ENCODE assay signal across 8 mouse cellular contexts in the genomic region with DNA sequence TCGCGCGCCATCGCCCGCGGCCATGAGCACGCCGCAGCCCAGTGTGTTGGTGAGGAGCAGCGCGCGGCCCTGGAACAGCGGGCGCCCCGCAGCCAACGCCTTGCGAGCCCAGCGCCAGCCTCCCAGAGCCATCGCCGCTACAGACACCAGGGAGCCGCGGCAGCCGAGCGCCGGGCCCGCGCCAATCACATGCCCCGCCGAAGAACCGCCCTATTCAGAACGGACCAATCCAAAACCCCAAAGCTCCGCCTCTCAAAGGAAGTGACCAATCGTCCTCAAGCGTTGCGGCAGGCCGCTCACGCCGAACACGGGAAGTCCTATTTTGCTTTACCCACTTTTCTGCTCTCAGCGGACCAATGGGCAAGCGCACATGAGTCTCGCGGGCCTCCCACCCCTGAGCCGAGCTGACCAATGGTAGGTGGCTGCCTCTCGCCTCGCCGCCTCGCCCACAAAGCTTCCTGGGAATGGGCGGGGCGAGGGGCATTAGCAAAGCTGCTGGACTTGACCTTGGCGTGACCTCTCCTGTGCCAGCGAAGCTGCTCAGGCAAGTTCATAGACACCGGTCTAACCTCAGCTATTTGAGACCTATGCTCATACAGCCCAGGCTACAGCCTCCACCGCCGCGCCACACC. TPM values are rescaled to one million over a fixed set of nuclear protein-coding genes. Genes with fewer than 3 reads are reported as not detected.
DNase-seq lines count a peak whose midpoint lies in the region; ATAC-seq and TF ChIP-seq lines count a peak whose summit lies in the region.

Gene Mpv17l2 (minus strand): TSS at position 172 of the 632 bp plus-strand sequence.

- peak within 1 kb of the TSS; percentile 77 for H3K9ac ChIP-seq in CH12.LX (ENCODE audit: insufficient read depth, low read depth)
- H3K9ac ChIP-seq in forebrain, embryonic 11.5 days (ENCODE audit: low read length) = peak within 1 kb of the TSS; percentile 75
- H3K9ac ChIP-seq in heart, embryonic 16.5 days (ENCODE audit: low read length) = peak within 1 kb of the TSS; percentile 79
- peak within 1 kb of the TSS; percentile 88 for H3K9ac ChIP-seq in liver, embryonic 15.5 days
- peak within 1 kb of the TSS; percentile 80 for H3K9ac ChIP-seq in neural tube, embryonic 12.5 days

- H3K9me3 ChIP-seq in CH12.LX (replicated peaks; ENCODE audit: low read length) = no peaks in the 10 kb centered on the region
- no peaks in the 10 kb centered on the region for H3K9me3 ChIP-seq in forebrain, embryonic 11.5 days (ENCODE audit: control insufficient read depth, low read length)
- no peaks in the 10 kb centered on the region for H3K9me3 ChIP-seq in heart, embryonic 16.5 days (replicated peaks; ENCODE audit: control insufficient read depth, low read length)
- H3K9me3 ChIP-seq in liver, embryonic 15.5 days (replicated peaks) = no peaks in the 10 kb centered on the region
- H3K9me3 ChIP-seq in neural tube, embryonic 12.5 days = no peaks in the 10 kb centered on the region

- H3K4me1 ChIP-seq in CH12.LX (ENCODE audit: control insufficient read depth in 1 of 2, insufficient read depth in 2 of 2) = peaks cover 8 to 50% of the 10 kb centered on the region in 2 experiments
- peaks cover 6% of the 10 kb centered on the region; the same call in 1 of the 2 replicates for H3K4me1 ChIP-seq in forebrain, embryonic 11.5 days (replicated peaks; ENCODE audit: control insufficient read depth, insufficient read depth, low read length)
- H3K4me1 ChIP-seq in heart, embryonic 16.5 days (ENCODE audit: control insufficient read depth, insufficient read depth, low read length) = peaks cover 25% of the 10 kb centered on the region
- H3K4me1 ChIP-seq in liver, embryonic 15.5 days (replicated peaks) = peaks cover 77% of the 10 kb centered on the region
- H3K4me1 ChIP-seq in neural tube, embryonic 12.5 days = peaks cover 41% of the 10 kb centered on the region

- peak within 1 kb of the TSS; percentile 27; the same call in 1 of the 2 replicates for H3K27ac ChIP-seq in CH12.LX (ENCODE audit: insufficient read depth, low read depth)
- peak within 1 kb of the TSS; percentile 53; the same call in 1 of the 2 replicates for H3K27ac ChIP-seq in forebrain, embryonic 11.5 days (ENCODE audit: low read depth, low read length)
- peak within 1 kb of the TSS; percentile 87 for H3K27ac ChIP-seq in heart, embryonic 16.5 days (ENCODE audit: low read length)
- H3K27ac ChIP-seq in liver, embryonic 15.5 days (replicated peaks) = peak within 1 kb of the TSS; percentile 96
- H3K27ac ChIP-seq in neural tube, embryonic 12.5 days = peak within 1 kb of the TSS; percentile 72

- under 1% methylated on average over 55 of the region's 55 CpGs for WGBS in forebrain, embryonic 11.5 days
- under 1% methylated on average over 55 of the region's 55 CpGs for WGBS in heart, embryonic 16.5 days
- WGBS in liver, embryonic 15.5 days (ENCODE audit: insufficient replicate concordance) = under 1% methylated on average over 55 of the region's 55 CpGs
- under 1% methylated on average over 55 of the region's 55 CpGs for WGBS in neural tube, embryonic 12.5 days

- H3K4me3 ChIP-seq in CH12.LX (replicated peaks in 1 of 3; ENCODE audit: low read depth in 2 of 3, low read length in 2 of 3, poor library complexity in 1 of 3) = peak within 1 kb of the TSS; percentile 72 to 87 (median 73)
- peak within 1 kb of the TSS; percentile 65 for H3K4me3 ChIP-seq in forebrain, embryonic 11.5 days (ENCODE audit: low read depth, low read length)
- H3K4me3 ChIP-seq in heart, embryonic 16.5 days (ENCODE audit: low read length) = peak within 1 kb of the TSS; percentile 64
- peak within 1 kb of the TSS; percentile 74 for H3K4me3 ChIP-seq in liver, embryonic 15.5 days (replicated peaks)
- H3K4me3 ChIP-seq in neural tube, embryonic 12.5 days = peak within 1 kb of the TSS; percentile 70

- no peak for TF ChIP-seq EP300 in CH12.LX (IDR thresholded peaks at IDR 0.05; ENCODE audit: low read length)

- no peak for TF ChIP-seq RAD21 in CH12.LX (IDR thresholded peaks at IDR 0.05; ENCODE audit: low read depth, low read length)

- peak; percentile 96 for ATAC-seq in forebrain, embryonic 11.5 days (replicated peaks; ENCODE audit: low FRiP score)
- peak; percentile 95 for ATAC-seq in heart, embryonic 16.5 days (replicated peaks; ENCODE audit: extremely low read depth, insufficient read depth, low FRiP score)
- ATAC-seq in liver, embryonic 15.5 days (ENCODE audit: insufficient read depth) = peak; percentile 91
- ATAC-seq in neural tube, embryonic 12.5 days (ENCODE audit: low FRiP score, low read depth) = peak; percentile 95

- H3K27me3 ChIP-seq in CH12.LX (replicated peaks) = no peaks in the 10 kb centered on the region
- no peaks in the 10 kb centered on the region for H3K27me3 ChIP-seq in forebrain, embryonic 11.5 days (ENCODE audit: control insufficient read depth, insufficient read depth, low read length)
- no peaks in the 10 kb centered on the region for H3K27me3 ChIP-seq in heart, embryonic 16.5 days (ENCODE audit: control insufficient read depth, insufficient read depth, low read length)
- no peaks in the 10 kb centered on the region for H3K27me3 ChIP-seq in liver, embryonic 15.5 days
- H3K27me3 ChIP-seq in neural tube, embryonic 12.5 days (replicated peaks) = no peaks in the 10 kb centered on the region

- dilution Hi-C loops in CH12.LX (cut with MboI; ENCODE audit: extremely low pct_ligation_motif_present, extremely low pct_unique_long_range_greater_than_20kb, low sequenced_read_pairs) = no loop called here

- H3K4me2 ChIP-seq in CH12.LX (ENCODE audit: insufficient read depth, low read depth, poor library complexity, severe bottlenecking) = peak within 1 kb of the TSS; percentile 58
- peak within 1 kb of the TSS; percentile 98 for H3K4me2 ChIP-seq in forebrain, embryonic 11.5 days (ENCODE audit: low read depth, low read length, severe bottlenecking)
- peak within 1 kb of the TSS; percentile 84 for H3K4me2 ChIP-seq in heart, embryonic 16.5 days (ENCODE audit: low read depth, low read length)
- H3K4me2 ChIP-seq in liver, embryonic 15.5 days = peak within 1 kb of the TSS; percentile 99
- H3K4me2 ChIP-seq in neural tube, embryonic 12.5 days (replicated peaks) = peak within 1 kb of the TSS; percentile 98

- H3K79me2 ChIP-seq in CH12.LX (replicated peaks; ENCODE audit: control insufficient read depth, extremely low read depth, insufficient read depth, poor library complexity, severe bottlenecking) = no peaks in the 10 kb centered on the region

- peak; percentile 99 for DNase-seq in CH12.LX (ENCODE audit: extremely low read depth)
- DNase-seq in c-Kit-positive CD71-positive TER-119-negative erythroid progenitor cells, embryonic 14.5 days (ENCODE audit: low read depth) = peak; percentile 99
- DNase-seq in forebrain, embryonic 11.5 days (ENCODE audit: low spot score) = peak; percentile 97
- DNase-seq in kidney, postnatal 36 days = peak; percentile 97 to 99
- DNase-seq in telencephalon, adult 2 months (ENCODE audit: low read depth, low spot score) = peak; percentile 99

- H3K36me3 ChIP-seq in CH12.LX (replicated peaks in 1 of 2; ENCODE audit: control insufficient read depth in 1 of 2, insufficient read depth in 1 of 2, low read length in 1 of 2) = peaks cover 31 to 62% of the 10 kb centered on the region in 2 experiments
- H3K36me3 ChIP-seq in forebrain, embryonic 11.5 days (ENCODE audit: control insufficient read depth, insufficient read depth, low read length) = no peaks in the 10 kb centered on the region
- peaks cover 15% of the 10 kb centered on the region for H3K36me3 ChIP-seq in heart, embryonic 16.5 days (ENCODE audit: control insufficient read depth, insufficient read depth)
- H3K36me3 ChIP-seq in liver, embryonic 15.5 days (replicated peaks) = peaks cover 31% of the 10 kb centered on the region
- peaks cover 24% of the 10 kb centered on the region for H3K36me3 ChIP-seq in neural tube, embryonic 12.5 days

- peak; percentile 60; the same call in 1 of the 2 replicates for TF ChIP-seq POLR2A in CH12.LX (IDR thresholded peaks at IDR 0.05; ENCODE audit: low read depth, low read length)

- in situ Hi-C loops in CH12.LX (cut with MboI; ENCODE audit: low pct_ligation_motif_present, low pct_unique_long_range_greater_than_20kb, low sequenced_read_pairs) = loop anchor here (5.0 kb wide), 1 partner anchor 81 kb away; no protein-coding TSS in a partner anchor

- no peak for TF ChIP-seq CTCF in CH12.LX (conservative IDR thresholded peaks at IDR 0.05 in 1 of 2, IDR thresholded peaks at IDR 0.05 in 1 of 2; ENCODE audit: low read depth in 2 of 2, low read length in 2 of 2)

TF ChIP-seq in CH12.LX, 34 proteins besides CTCF, POLR2A, EP300 and RAD21 (continues in another document):
- no peak for TF ChIP-seq JUN (IDR thresholded peaks at IDR 0.05; ENCODE audit: insufficient read depth, low read depth, low read length)
- 0 out of 2 replicates have a peak, but pooled peaks have one; percentile 36 for TF ChIP-seq TBP (conservative IDR thresholded peaks at IDR 0.05; ENCODE audit: low read depth, low read length)
- peak; percentile 65; the same call in 1 of the 2 replicates for TF ChIP-seq NRF1 (IDR thresholded peaks at IDR 0.05; ENCODE audit: low read depth, low read length)
- peak; percentile 72 for TF ChIP-seq MAZ (IDR thresholded peaks at IDR 0.05; ENCODE audit: low read depth, low read length)
- TF ChIP-seq ELF1 (IDR thresholded peaks at IDR 0.05; ENCODE audit: low read depth, low read length) = peak; percentile 99
- TF ChIP-seq UBTF (IDR thresholded peaks at IDR 0.05; ENCODE audit: low read depth, low read length) = no peak
- peak; percentile 50; the same call in 1 of the 2 replicates for TF ChIP-seq MEF2A (IDR thresholded peaks at IDR 0.05; ENCODE audit: borderline replicate concordance, low read depth, low read length)
- peak; percentile 91 for TF ChIP-seq MAX (IDR thresholded peaks at IDR 0.05; ENCODE audit: low read length)
- TF ChIP-seq IRF4 (IDR thresholded peaks at IDR 0.05; ENCODE audit: low read depth, low read length) = peak; percentile 45
- TF ChIP-seq SMC3 (IDR thresholded peaks at IDR 0.05; ENCODE audit: low read depth, low read length) = no peak
- no peak for TF ChIP-seq ETS1 (conservative IDR thresholded peaks at IDR 0.05; ENCODE audit: low read depth, low read length)
- TF ChIP-seq HCFC1 (IDR thresholded peaks at IDR 0.05; ENCODE audit: low read depth, low read length) = peak; percentile 69
- peak; percentile 61; the same call in 1 of the 2 replicates for TF ChIP-seq TCF12 (IDR thresholded peaks at IDR 0.05; ENCODE audit: low read depth, low read length)
- TF ChIP-seq ZKSCAN1 (IDR thresholded peaks at IDR 0.05; ENCODE audit: borderline replicate concordance, low read depth, low read length) = no peak

RNA-seq across cellular contexts. Expression of gene Mpv17l2, which starts in this region (rescaled TPM):
- total RNA-seq in CH12.LX (2012; rRNA removed) (25.3 and 28.5 TPM in 2 replicates), CH12.LX (2014; rRNA removed) (22.8 and 27.1 TPM in 2 replicates)
- polyA plus RNA-seq in CH12.LX (2012; ENCODE audit: insufficient read length, low read depth) = 31.9 and 36.1 TPM in 2 replicates
- 31.0 and 34.1 TPM in 2 replicates for polyA plus RNA-seq in forebrain, embryonic 11.5 days (2014; fragmentation: Nextera tagmentation; extraction: Ambion mirVana)
- 44.0 and 50.5 TPM in 2 replicates for polyA plus RNA-seq in heart, embryonic 16.5 days (2015; fragmentation: Nextera tagmentation; extraction: Ambion mirVana)
- polyA plus RNA-seq in liver, embryonic 15.5 days (2015; fragmentation: Nextera tagmentation; extraction: Ambion mirVana) = 34.7 and 37.8 TPM in 2 replicates
- polyA plus RNA-seq in neural tube, embryonic 12.5 days (2016; fragmentation: Nextera tagmentation; extraction: Ambion mirVana) = 45.0 and 51.2 TPM in 2 replicates

Comparison
In these comparisons a context has a peak if more than half of its experiments do, and no peak if none do; other contexts are left out.
1. Peak in every context shown above with its lines: DNase-seq, ATAC-seq, H3K4me3 ChIP-seq and H3K27ac ChIP-seq.
2. H3K27ac ChIP-seq: peak in every context shown above with its lines; median percentile 96 in liver, embryonic 15.5 days; 87 in heart, embryonic 16.5 days; 72 in neural tube, embryonic 12.5 days; 53 in forebrain, embryonic 11.5 days; 27 in CH12.LX.